Comparison of ENCODE assay signal across 23 mouse cellular contexts in genomic region chr14:103071471-103071870, GRCm38 (mm10). TPM values are rescaled to one million over a fixed set of nuclear protein-coding genes. Genes with fewer than 3 reads are reported as not detected.
DNase-seq lines count a peak whose midpoint lies in the region; ATAC-seq and TF ChIP-seq lines count a peak whose summit lies in the region.
"Had no signal": no experiment of that assay in that cellular context is flagged by ENCODE, and none has a peak within 500 bp of the region (broad histone marks: within the 10 kb centered on the region; RNA-seq: fewer than 3 reads in every experiment).

No protein-coding gene starts in this region.

- H3K4me2 ChIP-seq in heart, embryonic 13.5 days: peak overlapping the region; percentile 99
- H3K4me2 ChIP-seq in CH12.LX (ENCODE audit: insufficient read depth, low read depth, poor library complexity, severe bottlenecking): peak overlapping the region; percentile 53
- 0 out of 2 replicates have a peak overlapping the region, but pooled peaks have one; percentile 88 for H3K4me2 ChIP-seq in embryonic facial prominence, embryonic 15.5 days (replicated peaks)
- peak overlapping the region; percentile 97 for H3K4me2 ChIP-seq in liver, postnatal 0 days (ENCODE audit: low read depth, low read length)
- H3K4me2 ChIP-seq in forebrain, embryonic 13.5 days: no peak overlapping the region

- no peak overlapping the region for H3K27ac ChIP-seq in heart, embryonic 13.5 days (replicated peaks)
- H3K27ac ChIP-seq in CH12.LX (ENCODE audit: insufficient read depth, low read depth): no peak overlapping the region
- no peak overlapping the region for H3K27ac ChIP-seq in embryonic facial prominence, embryonic 15.5 days (replicated peaks)
- no peak overlapping the region; the same call in 1 of the 2 replicates for H3K27ac ChIP-seq in liver, postnatal 0 days (ENCODE audit: low read depth)
- no peak overlapping the region for H3K27ac ChIP-seq in forebrain, embryonic 13.5 days
- H3K27ac ChIP-seq: hindbrain, embryonic 13.5 days; midbrain, embryonic 13.5 days; neural tube, embryonic 13.5 days had no signal

- no peaks in the 10 kb centered on the region for H3K27me3 ChIP-seq in heart, embryonic 13.5 days (replicated peaks)
- no peaks in the 10 kb centered on the region for H3K27me3 ChIP-seq in CH12.LX (replicated peaks)
- H3K27me3 ChIP-seq in embryonic facial prominence, embryonic 15.5 days: no peaks in the 10 kb centered on the region
- H3K27me3 ChIP-seq in liver, postnatal 0 days (ENCODE audit: insufficient read depth, low read length): no peaks in the 10 kb centered on the region
- no peaks in the 10 kb centered on the region for H3K27me3 ChIP-seq in forebrain, embryonic 13.5 days
- H3K27me3 ChIP-seq: embryonic facial prominence, embryonic 13.5 days; hindbrain, embryonic 13.5 days; neural tube, embryonic 13.5 days had no signal

- dilution Hi-C loops in CH12.LX (cut with MboI; ENCODE audit: extremely low pct_ligation_motif_present, extremely low pct_unique_long_range_greater_than_20kb, low sequenced_read_pairs): no loop called here

- no peak for TF ChIP-seq CTCF in CH12.LX (conservative IDR thresholded peaks at IDR 0.05 in 1 of 2, IDR thresholded peaks at IDR 0.05 in 1 of 2; ENCODE audit: low read depth in 2 of 2, low read length in 2 of 2)
- no peak for TF ChIP-seq CTCF in liver, postnatal 0 days (IDR thresholded peaks at IDR 0.05; ENCODE audit: low read depth)

- intact Hi-C loops in heart, postnatal 10 days (cut with DNase I): no loop called here

- no peak for ATAC-seq in heart, embryonic 13.5 days (ENCODE audit: extremely low read depth, insufficient number of reproducible peaks, low FRiP score, low TSS enrichment)
- ATAC-seq in embryonic facial prominence, embryonic 15.5 days (ENCODE audit: insufficient number of reproducible peaks, low FRiP score, low TSS enrichment, low read depth): no peak
- no peak for ATAC-seq in liver, postnatal 0 days
- ATAC-seq in forebrain, embryonic 13.5 days: no peak
- ATAC-seq: activated CD4-positive, CD25-positive, alpha-beta regulatory T cell, adult 4 months; inflammation-experienced regulatory T-cells, adult 6 months had no signal

- TF ChIP-seq POLR2A in CH12.LX (IDR thresholded peaks at IDR 0.05; ENCODE audit: low read depth, low read length): no peak

- no peak for TF ChIP-seq RAD21 in CH12.LX (IDR thresholded peaks at IDR 0.05; ENCODE audit: low read depth, low read length)

- H3K4me3 ChIP-seq in heart, embryonic 13.5 days: peak overlapping the region; percentile 83
- no peak overlapping the region for H3K4me3 ChIP-seq in CH12.LX (replicated peaks in 1 of 3; ENCODE audit: low read depth in 2 of 3, low read length in 2 of 3, poor library complexity in 1 of 3)
- H3K4me3 ChIP-seq in embryonic facial prominence, embryonic 15.5 days (replicated peaks): no peak overlapping the region
- H3K4me3 ChIP-seq in liver, postnatal 0 days (ENCODE audit: low read depth, low read length): no peak overlapping the region
- no peak overlapping the region for H3K4me3 ChIP-seq in forebrain, embryonic 13.5 days

- peaks cover 11% of the 10 kb centered on the region for H3K4me1 ChIP-seq in heart, embryonic 13.5 days
- peaks cover 3 to 20% of the 10 kb centered on the region in 2 experiments; a peak in 3 of 4 replicates for H3K4me1 ChIP-seq in CH12.LX (ENCODE audit: control insufficient read depth in 1 of 2, insufficient read depth in 2 of 2)
- peaks cover 11% of the 10 kb centered on the region for H3K4me1 ChIP-seq in embryonic facial prominence, embryonic 15.5 days
- H3K4me1 ChIP-seq in liver, postnatal 0 days (ENCODE audit: insufficient read depth): peaks cover 8% of the 10 kb centered on the region
- H3K4me1 ChIP-seq in forebrain, embryonic 13.5 days: peaks cover 6% of the 10 kb centered on the region

- no peak for TF ChIP-seq EP300 in CH12.LX (IDR thresholded peaks at IDR 0.05; ENCODE audit: low read length)
- no peak for TF ChIP-seq EP300 in liver, postnatal 0 days (IDR thresholded peaks at IDR 0.05; ENCODE audit: low read depth)

- 86% methylated on average over 12 of the region's 12 CpGs for WGBS in heart, embryonic 13.5 days
- 90% methylated on average over 12 of the region's 12 CpGs for WGBS in embryonic facial prominence, embryonic 15.5 days
- 87% methylated on average over 12 of the region's 12 CpGs for WGBS in liver, postnatal 0 days (ENCODE audit: insufficient replicate concordance)
- whole genome bisulfite sequencing in forebrain, embryonic 13.5 days: 95% methylated on average over 12 of the region's 12 CpGs

- no peak overlapping the region for H3K9ac ChIP-seq in heart, embryonic 13.5 days
- H3K9ac ChIP-seq in CH12.LX (ENCODE audit: insufficient read depth, low read depth): 0 out of 2 replicates have a peak overlapping the region, but pooled peaks have one; percentile 14
- no peak overlapping the region for H3K9ac ChIP-seq in embryonic facial prominence, embryonic 15.5 days
- H3K9ac ChIP-seq in liver, postnatal 0 days (replicated peaks): no peak overlapping the region
- no peak overlapping the region for H3K9ac ChIP-seq in forebrain, embryonic 13.5 days

- in situ Hi-C loops in CH12.LX (cut with MboI; ENCODE audit: low pct_ligation_motif_present, low pct_unique_long_range_greater_than_20kb, low sequenced_read_pairs): loop anchor here (25.0 kb wide), 1 partner anchor 616 kb away; no protein-coding TSS in a partner anchor

- H3K9me3 ChIP-seq in heart, embryonic 13.5 days: no peaks in the 10 kb centered on the region
- no peaks in the 10 kb centered on the region for H3K9me3 ChIP-seq in CH12.LX (replicated peaks; ENCODE audit: low read length)
- no peaks in the 10 kb centered on the region for H3K9me3 ChIP-seq in embryonic facial prominence, embryonic 15.5 days (replicated peaks)
- H3K9me3 ChIP-seq in liver, postnatal 0 days (ENCODE audit: low read length): no peaks in the 10 kb centered on the region
- H3K9me3 ChIP-seq in forebrain, embryonic 13.5 days (replicated peaks): no peaks in the 10 kb centered on the region
- H3K9me3 ChIP-seq: embryonic facial prominence, embryonic 13.5 days; forebrain, embryonic 10.5 days; hindbrain, embryonic 13.5 days; limb, embryonic 10.5 days; midbrain, embryonic 13.5 days; neural tube, embryonic 13.5 days had no signal

- peaks cover 48% of the 10 kb centered on the region for H3K36me3 ChIP-seq in heart, embryonic 13.5 days
- H3K36me3 ChIP-seq in CH12.LX (replicated peaks in 1 of 2; ENCODE audit: control insufficient read depth in 1 of 2, insufficient read depth in 1 of 2, low read length in 1 of 2): peaks cover 36 to 44% of the 10 kb centered on the region in 2 experiments
- H3K36me3 ChIP-seq in embryonic facial prominence, embryonic 15.5 days: peaks cover 30% of the 10 kb centered on the region
- peaks cover 39% of the 10 kb centered on the region for H3K36me3 ChIP-seq in liver, postnatal 0 days (replicated peaks; ENCODE audit: insufficient read depth, low read length)
- peaks cover 17% of the 10 kb centered on the region for H3K36me3 ChIP-seq in forebrain, embryonic 13.5 days (ENCODE audit: poor library complexity, severe bottlenecking)

- no peak for DNase-seq in heart, postnatal 10 days
- DNase-seq in CH12.LX (ENCODE audit: extremely low read depth): no peak
- DNase-seq in liver, postnatal 0 days: no peak
- no peak for DNase-seq in frontal cortex, postnatal 25 days (ENCODE audit: low spot score in 2 of 2)
- DNase-seq: adrenal gland, adult 8-10 months; cerebellum, adult 11-12 months; gastrocnemius, postnatal 10 days; kidney, adult 18-20 months; right cerebral cortex, adult 18-20 months had no signal

- peaks cover 7% of the 10 kb centered on the region for H3K79me2 ChIP-seq in CH12.LX (replicated peaks; ENCODE audit: control insufficient read depth, extremely low read depth, insufficient read depth, poor library complexity, severe bottlenecking)

TF ChIP-seq in CH12.LX, 34 proteins besides CTCF, POLR2A, EP300 and RAD21 (continues in another document):
- TF ChIP-seq GABPA (IDR thresholded peaks at IDR 0.05; ENCODE audit: insufficient replicate concordance, low read depth, low read length) (no peak), SMC3 (IDR thresholded peaks at IDR 0.05; ENCODE audit: low read depth, low read length) (no peak), ZNF384 (IDR thresholded peaks at IDR 0.05; ENCODE audit: low read depth, low read length) (no peak), NELFE (IDR thresholded peaks at IDR 0.05; ENCODE audit: low read depth, low read length) (no peak), IRF4 (IDR thresholded peaks at IDR 0.05; ENCODE audit: low read depth, low read length) (no peak), MAZ (IDR thresholded peaks at IDR 0.05; ENCODE audit: low read depth, low read length) (no peak)

RNA-seq across cellular contexts. Expression of gene Cln5, which starts 1.5 kb away (rescaled TPM):
- 24.6 and 29.4 TPM in 2 replicates for polyA plus RNA-seq in heart, embryonic 13.5 days (2015; fragmentation: Nextera tagmentation; extraction: Ambion mirVana)
- 10 to 100 TPM; 16.7 to 19.1 TPM for total RNA-seq in heart, postnatal 10 days (2021)
- 27.0 and 29.2 TPM in 2 replicates for total RNA-seq in CH12.LX (2012; rRNA removed)
- 51.5 and 62.0 TPM in 2 replicates for total RNA-seq in CH12.LX (2014; rRNA removed)
- 33.5 and 34.7 TPM in 2 replicates for polyA plus RNA-seq in CH12.LX (2012; ENCODE audit: insufficient read length, low read depth)
- polyA plus RNA-seq in embryonic facial prominence, embryonic 15.5 days (2015; fragmentation: Nextera tagmentation; extraction: Ambion mirVana): 32.6 and 32.7 TPM in 2 replicates
- 14.2 and 15.2 TPM in 2 replicates for polyA plus RNA-seq in liver, postnatal 0 days (2015; fragmentation: Nextera tagmentation; extraction: Ambion mirVana)
- 11.1 and 11.8 TPM in 2 replicates for polyA plus RNA-seq in forebrain, embryonic 13.5 days (2015; fragmentation: Nextera tagmentation; extraction: Ambion mirVana)

RNA-seq across cellular contexts. Expression of gene Acod1, which starts 24.7 kb away (rescaled TPM):
- 0.13 TPM in 1 of 2 replicates, not detected in the other for polyA plus RNA-seq in heart, embryonic 13.5 days (2015; fragmentation: Nextera tagmentation; extraction: Ambion mirVana)
- not detected for total RNA-seq in heart, postnatal 10 days (2021)
- total RNA-seq in CH12.LX (2012; rRNA removed) (0.88 and 1.6 TPM in 2 replicates), CH12.LX (2014; rRNA removed) (0.16 and 0.24 TPM in 2 replicates)
- polyA plus RNA-seq in CH12.LX (2012; ENCODE audit: insufficient read length, low read depth): 0.09 TPM in 1 of 2 replicates, not detected in the other
- polyA plus RNA-seq in embryonic facial prominence, embryonic 15.5 days (2015; fragmentation: Nextera tagmentation; extraction: Ambion mirVana): not detected in 2 replicates
- 0.09 TPM in 1 of 2 replicates, not detected in the other for polyA plus RNA-seq in liver, postnatal 0 days (2015; fragmentation: Nextera tagmentation; extraction: Ambion mirVana)
- polyA plus RNA-seq in forebrain, embryonic 13.5 days (2015; fragmentation: Nextera tagmentation; extraction: Ambion mirVana): not detected in 2 replicates
- total RNA-seq: gastrocnemius, postnatal 10 days; layer of hippocampus, postnatal 14 days had no signal
- polyA plus RNA-seq: activated CD4-positive, CD25-positive, alpha-beta regulatory T cell, adult 4 months; embryonic facial prominence, embryonic 13.5 days; forebrain, embryonic 10.5 days; heart, embryonic 11.5 days; hindbrain, embryonic 13.5 days; limb, embryonic 10.5 days; midbrain, embryonic 13.5 days; neural tube, embryonic 13.5 days; stomach, embryonic 14.5 days had no signal

RNA-seq across cellular contexts. Expression of gene Fbxl3, which starts 27.9 kb away (rescaled TPM):
- polyA plus RNA-seq in heart, embryonic 13.5 days (2015; fragmentation: Nextera tagmentation; extraction: Ambion mirVana): 18.0 and 18.8 TPM in 2 replicates
- total RNA-seq in heart, postnatal 10 days (2021): 10 to 100 TPM; 59.8 to 65.2 TPM
- total RNA-seq in CH12.LX (2012; rRNA removed): 21.4 and 22.6 TPM in 2 replicates
- total RNA-seq in CH12.LX (2014; rRNA removed): 37.5 and 39.5 TPM in 2 replicates
- 37.1 and 43.3 TPM in 2 replicates for polyA plus RNA-seq in CH12.LX (2012; ENCODE audit: insufficient read length, low read depth)
- polyA plus RNA-seq in embryonic facial prominence, embryonic 15.5 days (2015; fragmentation: Nextera tagmentation; extraction: Ambion mirVana): 25.2 and 27.0 TPM in 2 replicates
- polyA plus RNA-seq in liver, postnatal 0 days (2015; fragmentation: Nextera tagmentation; extraction: Ambion mirVana): 10.2 and 10.7 TPM in 2 replicates
- 20.2 and 21.5 TPM in 2 replicates for polyA plus RNA-seq in forebrain, embryonic 13.5 days (2015; fragmentation: Nextera tagmentation; extraction: Ambion mirVana)
